Mouse (Mus musculus): ENCODE results near the gene Gm49393.

Gm49393 gene

DNA sequence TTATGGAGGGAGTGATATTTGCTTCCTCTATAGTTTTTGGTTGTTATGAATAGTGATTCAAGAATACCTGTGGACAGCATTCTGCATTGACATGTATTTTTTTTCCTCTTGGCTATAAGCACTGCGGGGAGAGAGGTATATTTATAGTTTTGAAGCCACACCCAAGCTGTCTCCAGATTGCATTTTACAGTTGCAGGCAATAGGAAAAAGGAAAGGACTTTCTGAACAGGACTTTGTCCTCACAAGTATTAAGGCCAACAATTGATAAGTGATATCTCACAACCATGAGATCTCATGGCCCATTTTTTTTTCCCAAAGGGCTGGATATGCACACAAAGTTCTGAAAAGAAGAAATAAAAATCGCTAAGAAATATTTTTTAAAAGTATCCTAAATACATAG is 125.7 kb downstream of the Gm49393 start:
- no peak for DNase-seq (ENCODE audit: low read depth, low spot score)
